Mouse (Mus musculus) stomach, postnatal 0 days (tissue): ENCODE measurements around the gene Inpp5f.

Experiments
- CTCF ChIP-seq: IDR thresholded peaks from 2 replicates; pipeline ENCODE4 v1.5.1; 2016; ENCODE audit warnings: antibody characterized with exemption, low read depth, mild to moderate bottlenecking, moderate library complexity
- EP300 ChIP-seq: optimal IDR thresholded peaks from 2 replicates; pipeline ENCODE3; 2016; ENCODE audit warnings: antibody characterized with exemption

DNA sequence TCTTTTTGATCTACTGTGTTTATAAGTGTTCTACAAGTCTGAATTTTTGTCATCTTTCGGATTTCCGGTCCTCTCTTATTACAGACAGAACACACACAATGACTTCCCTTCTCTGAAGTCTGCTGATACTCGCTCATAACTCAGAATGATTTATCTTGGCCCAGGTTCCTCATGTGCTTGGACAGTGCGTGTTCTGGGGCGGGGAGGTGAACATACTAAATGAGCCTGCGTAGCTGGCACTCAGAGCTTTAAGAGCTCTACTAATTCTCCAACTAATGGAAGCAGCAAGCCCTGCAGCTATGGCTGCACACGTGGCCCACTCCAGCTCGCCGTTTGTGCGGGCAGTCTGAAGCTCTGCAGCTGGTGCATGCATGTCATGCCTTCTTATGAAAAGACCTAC is 117.6 kb downstream of the Inpp5f start:
- TF ChIP-seq CTCF (no peak), EP300 (no peak)
